Comparison of ENCODE assay signal across 28 mouse cellular contexts in genomic region chr19:15692379-15693023, GRCm38 (mm10).
DNase-seq lines count a peak whose midpoint lies in the region; ATAC-seq lines count a peak whose summit lies in the region.
"Had no signal": no experiment of that assay in that cellular context is flagged by ENCODE, and none has a peak within 500 bp of the region (broad histone marks: within the 10 kb centered on the region; RNA-seq: fewer than 3 reads in every experiment).

No protein-coding gene starts in this region.

- no peaks in the 10 kb centered on the region for H3K4me1 ChIP-seq in midbrain, embryonic 14.5 days (ENCODE audit: control insufficient read depth, insufficient read depth, low read length)
- H3K4me1 ChIP-seq in midbrain, embryonic 15.5 days: no peaks in the 10 kb centered on the region
- H3K4me1 ChIP-seq in forebrain, embryonic 13.5 days: no peaks in the 10 kb centered on the region
- no peaks in the 10 kb centered on the region for H3K4me1 ChIP-seq in heart, embryonic 12.5 days (replicated peaks)
- H3K4me1 ChIP-seq: embryonic facial prominence, embryonic 12.5 days; heart, embryonic 10.5 days; limb, embryonic 12.5 days; liver, embryonic 15.5 days had no signal

- no peak overlapping the region for H3K4me3 ChIP-seq in midbrain, embryonic 14.5 days (replicated peaks; ENCODE audit: low read depth, low read length)
- H3K4me3 ChIP-seq in midbrain, embryonic 15.5 days: no peak overlapping the region
- no peak overlapping the region for H3K4me3 ChIP-seq in forebrain, embryonic 13.5 days
- no peak overlapping the region for H3K4me3 ChIP-seq in heart, embryonic 12.5 days
- H3K4me3 ChIP-seq: embryonic facial prominence, embryonic 12.5 days; heart, embryonic 10.5 days; limb, embryonic 12.5 days; liver, embryonic 15.5 days had no signal

- no peak overlapping the region for H3K27ac ChIP-seq in midbrain, embryonic 14.5 days (replicated peaks; ENCODE audit: low read depth, low read length)
- H3K27ac ChIP-seq in midbrain, embryonic 15.5 days: no peak overlapping the region
- H3K27ac ChIP-seq in forebrain, embryonic 13.5 days: no peak overlapping the region
- H3K27ac ChIP-seq in heart, embryonic 12.5 days (ENCODE audit: poor library complexity, severe bottlenecking): no peak overlapping the region
- H3K27ac ChIP-seq: embryonic facial prominence, embryonic 12.5 days; heart, embryonic 10.5 days; limb, embryonic 12.5 days; liver, embryonic 15.5 days; stomach, postnatal 0 days had no signal

- H3K36me3 ChIP-seq in midbrain, embryonic 14.5 days (ENCODE audit: control insufficient read depth, insufficient read depth, low read length): no peaks in the 10 kb centered on the region
- H3K36me3 ChIP-seq in midbrain, embryonic 15.5 days (replicated peaks): no peaks in the 10 kb centered on the region
- H3K36me3 ChIP-seq in forebrain, embryonic 13.5 days (ENCODE audit: poor library complexity, severe bottlenecking): no peaks in the 10 kb centered on the region
- no peaks in the 10 kb centered on the region for H3K36me3 ChIP-seq in heart, embryonic 12.5 days
- H3K36me3 ChIP-seq: embryonic facial prominence, embryonic 12.5 days; heart, embryonic 10.5 days; limb, embryonic 12.5 days; liver, embryonic 15.5 days had no signal

- WGBS in midbrain, embryonic 14.5 days: 73% methylated on average over 3 of the region's 3 CpGs
- 63% methylated on average over 3 of the region's 3 CpGs for WGBS in midbrain, embryonic 15.5 days
- WGBS in forebrain, embryonic 13.5 days: 24% methylated on average over 3 of the region's 3 CpGs
- WGBS in heart, embryonic 12.5 days: 72% methylated on average over 3 of the region's 3 CpGs

- H3K9me3 ChIP-seq in midbrain, embryonic 14.5 days (ENCODE audit: control insufficient read depth, low read length): no peaks in the 10 kb centered on the region
- H3K9me3 ChIP-seq in midbrain, embryonic 15.5 days: no peaks in the 10 kb centered on the region
- H3K9me3 ChIP-seq in forebrain, embryonic 13.5 days (replicated peaks): no peaks in the 10 kb centered on the region
- H3K9me3 ChIP-seq in heart, embryonic 12.5 days (replicated peaks): no peaks in the 10 kb centered on the region
- H3K9me3 ChIP-seq: embryonic facial prominence, embryonic 12.5 days; heart, embryonic 10.5 days; limb, embryonic 12.5 days; liver, embryonic 15.5 days had no signal

- no peak for DNase-seq in frontal cortex, postnatal 36 days (ENCODE audit: low spot score in 2 of 2)
- peak; percentile 10 for DNase-seq in midbrain, embryonic 14.5 days
- DNase-seq in retina, embryonic 14.5 days (ENCODE audit: low spot score): peak; percentile 82
- no peak for DNase-seq in MN1 (ENCODE audit: low spot score)
- DNase-seq: adrenal gland, postnatal 36 days; cerebellum, adult 8-10 months; cerebellum, postnatal 25 days; gastrocnemius, postnatal 25 days; heart, adult 11 months; heart, postnatal 36 days; kidney, adult 9 months; kidney, postnatal 10 days; lung, embryonic 14.5 days; lung, postnatal 14 days; right cerebral cortex, adult 18-20 months; spleen, adult 18-20 months; thymus, adult 2 months; thymus, postnatal 4 days had no signal

- H3K4me2 ChIP-seq in midbrain, embryonic 14.5 days (ENCODE audit: low read length): no peak overlapping the region
- H3K4me2 ChIP-seq in midbrain, embryonic 15.5 days: no peak overlapping the region
- H3K4me2 ChIP-seq in forebrain, embryonic 13.5 days: no peak overlapping the region
- no peak overlapping the region for H3K4me2 ChIP-seq in heart, embryonic 12.5 days
- H3K4me2 ChIP-seq: embryonic facial prominence, embryonic 12.5 days; limb, embryonic 12.5 days; liver, embryonic 15.5 days; lung, embryonic 14.5 days had no signal

- H3K9ac ChIP-seq in midbrain, embryonic 14.5 days (replicated peaks; ENCODE audit: low read length): no peak overlapping the region
- no peak overlapping the region for H3K9ac ChIP-seq in midbrain, embryonic 15.5 days
- no peak overlapping the region for H3K9ac ChIP-seq in forebrain, embryonic 13.5 days
- H3K9ac ChIP-seq in heart, embryonic 12.5 days: no peak overlapping the region
- H3K9ac ChIP-seq: embryonic facial prominence, embryonic 12.5 days; limb, embryonic 12.5 days; liver, embryonic 15.5 days; lung, embryonic 14.5 days had no signal

- H3K27me3 ChIP-seq in midbrain, embryonic 14.5 days (ENCODE audit: control insufficient read depth, insufficient read depth, low read length): no peaks in the 10 kb centered on the region
- no peaks in the 10 kb centered on the region for H3K27me3 ChIP-seq in midbrain, embryonic 15.5 days (replicated peaks)
- H3K27me3 ChIP-seq in forebrain, embryonic 13.5 days: peaks cover 72% of the 10 kb centered on the region
- no peaks in the 10 kb centered on the region for H3K27me3 ChIP-seq in heart, embryonic 12.5 days (replicated peaks)
- H3K27me3 ChIP-seq: embryonic facial prominence, embryonic 12.5 days; limb, embryonic 12.5 days; liver, embryonic 15.5 days had no signal

- peak; percentile 23; the same call in 1 of the 2 replicates for ATAC-seq in frontal cortex, adult (ENCODE audit: low TSS enrichment)
- no peak for ATAC-seq in midbrain, embryonic 14.5 days (ENCODE audit: low FRiP score, low TSS enrichment)
- ATAC-seq in midbrain, embryonic 15.5 days (replicated peaks): no peak
- peak; percentile 94 for ATAC-seq in forebrain, embryonic 13.5 days
- no peak for ATAC-seq in heart, embryonic 12.5 days (ENCODE audit: insufficient number of reproducible peaks, low FRiP score)
- ATAC-seq: intestine, embryonic 16.5 days had no signal

Comparison
In these comparisons a context has a peak if more than half of its experiments do, and no peak if none do; other contexts are left out.
1. ATAC-seq: peak in frontal cortex, adult (single experiment) and forebrain, embryonic 13.5 days (single experiment); none in midbrain, embryonic 14.5 days (single experiment), midbrain, embryonic 15.5 days (single experiment) and heart, embryonic 12.5 days (single experiment).
2. DNase-seq: peak in midbrain, embryonic 14.5 days (single experiment) and retina, embryonic 14.5 days (single experiment); none in frontal cortex, postnatal 36 days (0 of 2) and MN1 (single experiment).